Mouse (Mus musculus) heart, adult 2 months (tissue): ENCODE data around the gene Trmt44.

ENCODE experiments used
- CTCF ChIP-seq: fragments of 200-600 bp; IDR thresholded peaks from 2 replicates; pipeline ENCODE4 v1.8.1; 2022; ENCODE audit warnings: antibody characterized with exemption, mild to moderate bottlenecking, moderate library complexity
- EP300 ChIP-seq: fragments of 200-500 bp; IDR thresholded peaks from 2 replicates; pipeline ENCODE4 v1.6.1; 2011; ENCODE audit warnings: low read depth, low read length, control low read depth; ENCODE audit not compliant: insufficient read depth

DNA sequence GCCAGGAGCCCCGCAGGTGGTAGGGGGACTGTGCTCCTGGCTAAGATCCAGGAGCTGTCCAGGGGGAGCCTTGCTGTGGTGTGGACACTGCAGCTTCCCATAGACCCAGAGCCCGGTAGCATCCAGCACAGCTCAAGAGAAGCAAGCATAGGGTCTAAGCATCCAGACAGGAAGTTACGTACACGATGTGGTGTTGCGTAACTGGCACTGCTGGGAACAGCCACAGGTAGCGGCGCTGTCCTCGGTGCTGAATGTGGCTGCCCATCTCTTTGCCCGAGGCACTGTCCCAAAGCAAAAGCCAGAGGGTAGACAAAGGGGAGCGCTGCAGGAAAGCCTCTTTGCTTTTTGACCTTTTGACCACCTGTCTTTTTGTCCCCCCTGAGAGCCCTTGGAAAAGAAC lies 43.3 kb downstream of the Trmt44 start:
- TF ChIP-seq CTCF (no peak), EP300 (no peak)
